In genomic region chr10:121429581-121429980, GRCm38 (mm10) we compare ENCODE assay signal across 9 mouse cellular contexts. TPM values are rescaled to one million over a fixed set of nuclear protein-coding genes. Genes with fewer than 3 reads are reported as not detected.
DNase-seq lines count a peak whose midpoint lies in the region; ATAC-seq and TF ChIP-seq lines count a peak whose summit lies in the region.
"Had no signal": no experiment of that assay in that cellular context is flagged by ENCODE, and none has a peak within 500 bp of the region (broad histone marks: within the 10 kb centered on the region; RNA-seq: fewer than 3 reads in every experiment).

No protein-coding gene starts in this region.

- H3K9ac ChIP-seq in hindbrain, embryonic 12.5 days = peak overlapping the region; percentile 43; the same call in 1 of the 2 replicates

- no peak for DNase-seq in left cerebral cortex, adult 2 months (ENCODE audit: extremely low spot score in 1 of 2, low spot score in 2 of 2)
- no peak for DNase-seq in left cerebral cortex, postnatal 10 days (ENCODE audit: extremely low spot score in 1 of 2, low spot score in 2 of 2)
- DNase-seq in T-cell, adult 2 months (ENCODE audit: low spot score) = no peak
- no peak for DNase-seq in left cerebral cortex, adult 9 months (ENCODE audit: low spot score in 2 of 2)
- no peak for DNase-seq in thymus, postnatal 14 days
- DNase-seq: gastrocnemius, postnatal 10 days had no signal

- peaks cover 66% of the 10 kb centered on the region for H3K4me1 ChIP-seq in bone marrow macrophage, adult 2 months (ENCODE audit: control insufficient read depth, insufficient read depth, low read length)
- peaks cover 28% of the 10 kb centered on the region for H3K4me1 ChIP-seq in hindbrain, embryonic 12.5 days
- H3K4me1 ChIP-seq in megakaryocyte, embryonic 14.5 days = peaks cover 69% of the 10 kb centered on the region

- 61% methylated on average over 8 of the region's 8 CpGs for WGBS in hindbrain, embryonic 12.5 days

- no peak for TF ChIP-seq POLR2A in bone marrow macrophage, adult 2 months (IDR thresholded peaks at IDR 0.05; ENCODE audit: borderline replicate concordance, low read depth, low read length)

- no peak for TF ChIP-seq CTCF in left cerebral cortex, adult 2 months (IDR thresholded peaks at IDR 0.05)
- no peak for TF ChIP-seq CTCF in bone marrow macrophage, adult 2 months (IDR thresholded peaks at IDR 0.05; ENCODE audit: low read depth, low read length)

- H3K27me3 ChIP-seq in hindbrain, embryonic 12.5 days = no peaks in the 10 kb centered on the region
- peaks cover 28% of the 10 kb centered on the region for H3K27me3 ChIP-seq in megakaryocyte, embryonic 14.5 days (replicated peaks)

- H3K9me3 ChIP-seq in hindbrain, embryonic 12.5 days (replicated peaks) = no peaks in the 10 kb centered on the region
- no peaks in the 10 kb centered on the region for H3K9me3 ChIP-seq in megakaryocyte, embryonic 14.5 days

- no peak for ATAC-seq in hindbrain, embryonic 12.5 days (ENCODE audit: low FRiP score)

- H3K36me3 ChIP-seq in hindbrain, embryonic 12.5 days = no peaks in the 10 kb centered on the region
- H3K36me3 ChIP-seq in megakaryocyte, embryonic 14.5 days (replicated peaks; ENCODE audit: low read length) = no peaks in the 10 kb centered on the region

- peak overlapping the region; percentile 67; the same call in 1 of the 2 replicates for H3K27ac ChIP-seq in left cerebral cortex, adult 2 months
- peak overlapping the region; percentile 71 for H3K27ac ChIP-seq in bone marrow macrophage, adult 2 months (ENCODE audit: insufficient read depth, low read depth, low read length)
- H3K27ac ChIP-seq in hindbrain, embryonic 12.5 days = peak overlapping the region; percentile 68

- no peak overlapping the region for H3K4me3 ChIP-seq in left cerebral cortex, adult 2 months
- H3K4me3 ChIP-seq in bone marrow macrophage, adult 2 months (ENCODE audit: insufficient read depth, low read length) = peak overlapping the region; percentile 35
- no peak overlapping the region for H3K4me3 ChIP-seq in hindbrain, embryonic 12.5 days
- peak overlapping the region; percentile 87 for H3K4me3 ChIP-seq in megakaryocyte, embryonic 14.5 days (replicated peaks)

- peak overlapping the region; percentile 35 for H3K4me2 ChIP-seq in hindbrain, embryonic 12.5 days (replicated peaks)

- intact Hi-C loops in left cerebral cortex, adult 2 months (cut with DNase I) = loop anchor here (2.0 to 5.0 kb wide), 2 partner anchors 43 to 78 kb away; no protein-coding TSS in a partner anchor
- intact Hi-C loops in left cerebral cortex, postnatal 10 days (cut with DNase I) = loop anchor here (5.0 kb wide), 1 partner anchor 43 kb away; no protein-coding TSS in a partner anchor

RNA-seq across cellular contexts. Expression of gene Rassf3, which starts 46.6 kb away (rescaled TPM):
- total RNA-seq in left cerebral cortex, adult 2 months (2021) = 10 to 100 TPM; 39.4 to 40.1 TPM
- total RNA-seq in left cerebral cortex, postnatal 10 days (2021) = 10 to 100 TPM; 24.5 to 31.1 TPM
- 59.8 and 65.1 TPM in 2 replicates for polyA plus RNA-seq in bone marrow macrophage, adult 2 months (2012; ENCODE audit: insufficient read depth, insufficient read length, missing spikeins)
- polyA plus RNA-seq in hindbrain, embryonic 12.5 days (2016; fragmentation: Nextera tagmentation; extraction: Ambion mirVana) = 12.7 and 13.4 TPM in 2 replicates
- polyA plus RNA-seq in megakaryocyte, embryonic 14.5 days (2012; ENCODE audit: insufficient read depth, low replicate concordance) = 1.9 TPM in 1 of 2 replicates, not detected in the other

Comparison
In these comparisons a context has a peak if more than half of its experiments do, and no peak if none do; other contexts are left out.
1. H3K4me3 ChIP-seq: peak in bone marrow macrophage, adult 2 months (single experiment) and megakaryocyte, embryonic 14.5 days (single experiment); none in left cerebral cortex, adult 2 months (single experiment) and hindbrain, embryonic 12.5 days (single experiment).
2. Peak in every context shown above with its lines, with median percentiles within 50 percentile points of each other: H3K27ac ChIP-seq.